14 mouse cellular contexts compared by ENCODE assay signal in the genomic region with DNA sequence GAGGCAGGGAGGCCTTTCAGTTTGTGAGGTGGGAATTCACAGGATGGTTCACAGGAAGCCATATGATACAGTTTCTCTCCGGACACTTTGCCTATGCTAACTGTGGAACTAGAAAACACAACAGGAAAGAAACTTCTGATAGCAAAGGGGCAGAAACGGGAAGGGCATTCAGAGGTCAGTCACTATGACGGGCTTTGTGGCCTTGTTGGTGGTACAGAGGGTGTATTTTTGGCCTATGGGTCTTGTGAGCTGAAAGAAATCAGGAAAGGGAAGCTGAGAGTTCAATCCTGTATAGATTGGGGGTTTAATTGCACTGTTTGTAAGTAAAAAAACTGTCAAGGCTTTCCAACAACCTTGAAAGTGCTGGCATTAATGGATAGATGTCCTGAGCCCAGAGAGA. TPM values are rescaled to one million over a fixed set of nuclear protein-coding genes. Genes with fewer than 3 reads are reported as not detected.
DNase-seq lines count a peak whose midpoint lies in the region; ATAC-seq and TF ChIP-seq lines count a peak whose summit lies in the region.
"Had no signal": no experiment of that assay in that cellular context is flagged by ENCODE, and none has a peak within 500 bp of the region (broad histone marks: within the 10 kb centered on the region; RNA-seq: fewer than 3 reads in every experiment).

No protein-coding gene starts in this region.

- no peak for TF ChIP-seq POLR2A in liver, adult 2 months (IDR thresholded peaks at IDR 0.05; ENCODE audit: extremely low read depth, insufficient read depth, low read length)

- TF ChIP-seq CTCF in liver, adult 2 months (IDR thresholded peaks at IDR 0.05; ENCODE audit: low read depth, low read length), result no peak

- H3K4me1 ChIP-seq in liver, adult 2 months (ENCODE audit: control insufficient read depth, insufficient read depth, low read length), result peaks cover 21% of the 10 kb centered on the region
- no peaks in the 10 kb centered on the region for H3K4me1 ChIP-seq in liver, embryonic 11.5 days (replicated peaks; ENCODE audit: control insufficient read depth, insufficient read depth, low read length)
- H3K4me1 ChIP-seq in hindbrain, embryonic 11.5 days (replicated peaks; ENCODE audit: control insufficient read depth, insufficient read depth, low read length), result no peaks in the 10 kb centered on the region
- H3K4me1 ChIP-seq: embryonic facial prominence, embryonic 13.5 days; limb, embryonic 10.5 days; midbrain, embryonic 13.5 days had no signal

- H3K79me2 ChIP-seq in liver, adult 2 months (ENCODE audit: control insufficient read depth, insufficient read depth, low read length), result no peaks in the 10 kb centered on the region

- no peaks in the 10 kb centered on the region for H3K9me3 ChIP-seq in liver, embryonic 11.5 days (ENCODE audit: control insufficient read depth, low read length)
- H3K9me3 ChIP-seq in hindbrain, embryonic 11.5 days (ENCODE audit: control insufficient read depth, low read length), result no peaks in the 10 kb centered on the region
- H3K9me3 ChIP-seq: embryonic facial prominence, embryonic 13.5 days; limb, embryonic 10.5 days; midbrain, embryonic 13.5 days had no signal

- H3K27ac ChIP-seq in liver, adult 2 months (replicated peaks; ENCODE audit: insufficient read depth, low read depth, low read length), result peak overlapping the region; percentile 58; the same call in 1 of the 2 replicates
- H3K27ac ChIP-seq in liver, embryonic 11.5 days (ENCODE audit: low read depth, low read length), result no peak overlapping the region
- H3K27ac ChIP-seq in hindbrain, embryonic 11.5 days (ENCODE audit: low read depth, low read length), result no peak overlapping the region
- H3K27ac ChIP-seq: embryonic facial prominence, embryonic 13.5 days; limb, embryonic 10.5 days; midbrain, embryonic 13.5 days had no signal

- no peaks in the 10 kb centered on the region for H3K27me3 ChIP-seq in liver, adult 2 months (ENCODE audit: control insufficient read depth, insufficient read depth, low read length)
- no peaks in the 10 kb centered on the region for H3K27me3 ChIP-seq in liver, embryonic 11.5 days (replicated peaks; ENCODE audit: control insufficient read depth, insufficient read depth, low read length)
- H3K27me3 ChIP-seq in hindbrain, embryonic 11.5 days (ENCODE audit: control insufficient read depth, insufficient read depth, low read length), result no peaks in the 10 kb centered on the region
- H3K27me3 ChIP-seq: embryonic facial prominence, embryonic 13.5 days; midbrain, embryonic 13.5 days had no signal

- no peak overlapping the region for H3K4me2 ChIP-seq in liver, embryonic 11.5 days
- no peak overlapping the region for H3K4me2 ChIP-seq in hindbrain, embryonic 11.5 days (replicated peaks; ENCODE audit: low read depth, low read length)
- H3K4me2 ChIP-seq: embryonic facial prominence, embryonic 13.5 days; midbrain, embryonic 13.5 days had no signal

- WGBS in liver, adult 2 months, result 76% methylated on average over 3 of the region's 3 CpGs
- 39% methylated on average over 3 of the region's 3 CpGs for WGBS in liver, embryonic 11.5 days
- 87% methylated on average over 3 of the region's 3 CpGs for WGBS in hindbrain, embryonic 11.5 days

- DNase-seq in adrenal gland, postnatal 36 days, result peak; percentile 28 to 45
- no peak for DNase-seq in adrenal gland, postnatal 14 days
- peak; percentile 50 for DNase-seq in liver, adult 2 months (ENCODE audit: extremely low read depth, low read depth, low spot score)
- DNase-seq in liver, embryonic 11.5 days (ENCODE audit: low spot score), result no peak
- DNase-seq in skeletal muscle tissue, adult 2 months (ENCODE audit: low read depth, low spot score), result peak; percentile 26
- no peak for DNase-seq in urinary bladder, postnatal 25 days (ENCODE audit: low spot score)
- DNase-seq in hindbrain, embryonic 11.5 days (ENCODE audit: low spot score), result no peak
- DNase-seq: cerebellum, postnatal 14 days had no signal

- H3K4me3 ChIP-seq in liver, adult 2 months (ENCODE audit: insufficient read depth, low read depth, low read length), result no peak overlapping the region
- no peak overlapping the region for H3K4me3 ChIP-seq in liver, embryonic 11.5 days (ENCODE audit: low read depth, low read length)
- no peak overlapping the region for H3K4me3 ChIP-seq in hindbrain, embryonic 11.5 days (ENCODE audit: low read depth, low read length)
- H3K4me3 ChIP-seq: embryonic facial prominence, embryonic 13.5 days; limb, embryonic 10.5 days; midbrain, embryonic 13.5 days had no signal

- no peaks in the 10 kb centered on the region for H3K36me3 ChIP-seq in liver, adult 2 months (ENCODE audit: control insufficient read depth, insufficient read depth, low read length)
- no peaks in the 10 kb centered on the region for H3K36me3 ChIP-seq in liver, embryonic 11.5 days (ENCODE audit: control insufficient read depth, insufficient read depth, low read length)
- H3K36me3 ChIP-seq in hindbrain, embryonic 11.5 days (ENCODE audit: control insufficient read depth, insufficient read depth, low read length), result no peaks in the 10 kb centered on the region
- H3K36me3 ChIP-seq: embryonic facial prominence, embryonic 13.5 days; limb, embryonic 10.5 days; midbrain, embryonic 13.5 days had no signal

- no peak overlapping the region for H3K9ac ChIP-seq in liver, adult 2 months (ENCODE audit: low read depth, low read length)
- H3K9ac ChIP-seq in liver, embryonic 11.5 days (ENCODE audit: low read depth, low read length), result no peak overlapping the region
- H3K9ac ChIP-seq in hindbrain, embryonic 11.5 days (ENCODE audit: low read depth, low read length), result no peak overlapping the region
- H3K9ac ChIP-seq: embryonic facial prominence, embryonic 13.5 days; midbrain, embryonic 13.5 days had no signal

- ATAC-seq in liver, embryonic 11.5 days (replicated peaks; ENCODE audit: low FRiP score), result no peak
- ATAC-seq in hematopoietic stem cell, adult 5-6 weeks (replicated peaks in 1 of 2; ENCODE audit: insufficient read depth in 1 of 2, low FRiP score in 2 of 2, low TSS enrichment in 1 of 2, low read depth in 1 of 2, poor library complexity in 2 of 2, severe bottlenecking in 2 of 2), result peak; percentile 40 to 57; a peak in 3 of 4 replicates
- no peak for ATAC-seq in hindbrain, embryonic 11.5 days (ENCODE audit: low FRiP score)
- ATAC-seq: inflammation-experienced regulatory T-cells, adult 6 months; lung, postnatal 0 days; midbrain, embryonic 13.5 days had no signal

RNA-seq across cellular contexts. Expression of gene Bmp2, which starts 56.5 kb away (rescaled TPM):
- 10 to 100 TPM; 10.7 to 18.4 TPM for total RNA-seq in adrenal gland, postnatal 36 days (2021)
- total RNA-seq in adrenal gland, postnatal 14 days (2021), result 12.2 and 12.3 TPM in 2 replicates
- 7.2 and 8.1 TPM in 2 replicates for total RNA-seq in liver, adult 2 months (2014; rRNA removed)
- polyA plus RNA-seq in liver, adult 2 months (2012; rRNA removed), result 4.2 and 5.5 TPM in 2 replicates
- polyA plus RNA-seq in liver, embryonic 11.5 days (2014; fragmentation: Nextera tagmentation; extraction: Ambion mirVana), result 7.1 and 8.4 TPM in 2 replicates
- 0.31 and 0.40 TPM in 2 replicates for total RNA-seq in hematopoietic stem cell, adult 5-6 weeks (2017)
- polyA plus RNA-seq in hindbrain, embryonic 11.5 days (2014; fragmentation: Nextera tagmentation; extraction: Ambion mirVana), result 0.99 and 1.6 TPM in 2 replicates
- polyA plus RNA-seq: inflammation-experienced regulatory T-cells, adult 6 months had no signal

Comparison
In these comparisons a context has a peak if more than half of its experiments do, and no peak if none do; other contexts are left out.
1. DNase-seq: peak in adrenal gland, postnatal 36 days (2 of 2), liver, adult 2 months (single experiment) and skeletal muscle tissue, adult 2 months (single experiment); none in adrenal gland, postnatal 14 days (single experiment), liver, embryonic 11.5 days (single experiment), urinary bladder, postnatal 25 days (single experiment) and hindbrain, embryonic 11.5 days (single experiment).
2. ATAC-seq: peak in hematopoietic stem cell, adult 5-6 weeks (2 of 2); none in liver, embryonic 11.5 days (single experiment) and hindbrain, embryonic 11.5 days (single experiment).